Mouse (Mus musculus) liver, adult 2 months (tissue): Measurements from ENCODE around the gene Mrps16.

Experiments used
- CTCF ChIP-seq: fragments of 200-500 bp; IDR thresholded peaks from 2 replicates; pipeline ENCODE4 v1.5.1; 2011; ENCODE audit warnings: low read depth, low read length, control low read depth
- POLR2A ChIP-seq: fragments of 200-500 bp; IDR thresholded peaks from 2 replicates; pipeline ENCODE4 v1.6.1; 2011; ENCODE audit warnings: low read length, control low read depth; ENCODE audit not compliant: insufficient read depth; ENCODE audit errors: extremely low read depth

DNA sequence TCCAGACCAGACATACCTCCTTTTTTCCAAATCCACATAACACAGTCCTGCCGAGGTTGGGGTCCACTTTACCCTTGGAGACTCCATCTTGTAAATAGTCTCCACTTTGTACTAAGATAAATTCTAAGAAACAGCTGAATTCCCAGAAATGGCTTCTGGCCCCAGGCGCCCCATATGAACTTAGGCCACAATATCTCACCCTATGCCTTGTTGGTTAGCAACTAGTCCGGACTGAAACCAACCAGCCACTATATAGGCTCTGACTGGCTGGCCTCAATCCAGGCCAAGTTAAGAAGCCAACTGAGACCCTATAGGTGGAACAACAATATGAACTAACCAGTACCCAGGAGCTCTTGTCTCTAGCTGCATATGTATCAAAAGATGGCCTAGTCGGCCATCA, 1.1 kb downstream of the Mrps16 start:
- TF ChIP-seq CTCF (no peak), POLR2A (no peak)
